Mouse (Mus musculus) limb, embryonic 15.5 days (tissue): ENCODE measurements around the gene Fat3. TPM values are rescaled to one million over a fixed set of nuclear protein-coding genes. Genes with fewer than 3 reads are reported as not detected.

Experiments
- ATAC-seq: fragments of 200-750 bp; cut with Nextera tagmentation; 2 replicates; pipeline ENCODE4 v1.8.0; 2017; ENCODE audit warnings: low read depth, moderate TSS enrichment; ENCODE audit not compliant: insufficient number of reproducible peaks, low FRiP score, low TSS enrichment
- H3K27ac ChIP-seq: fragments of 300-500 bp; sonication (generic); 2 replicates; pipeline ENCODE4 v1.5.1; 2015; ENCODE audit warnings: moderate library complexity, mild to moderate bottlenecking, inconsistent platforms
- H3K27me3 ChIP-seq: fragments of 300-500 bp; sonication (generic); 2 replicates; pipeline ENCODE4 v1.6.1; 2015; ENCODE audit warnings: inconsistent platforms
- H3K36me3 ChIP-seq: fragments of 300-500 bp; sonication (generic); 2 replicates; pipeline ENCODE4 v1.6.1; 2015; ENCODE audit warnings: inconsistent platforms
- H3K4me1 ChIP-seq: fragments of 300-500 bp; sonication (generic); 2 replicates; pipeline ENCODE4 v1.6.1; 2015; ENCODE audit warnings: inconsistent platforms
- H3K4me2 ChIP-seq: fragments of 300-500 bp; sonication (generic); 2 replicates; pipeline ENCODE4 v1.6.1; 2015; ENCODE audit warnings: mild to moderate bottlenecking, inconsistent platforms
- H3K4me3 ChIP-seq: fragments of 300-500 bp; sonication (generic); 2 replicates; pipeline ENCODE4 v1.5.1; 2015; ENCODE audit warnings: mild to moderate bottlenecking, inconsistent platforms
- H3K9ac ChIP-seq: fragments of 300-500 bp; sonication (generic); 2 replicates; pipeline ENCODE4 v1.6.1; 2015; ENCODE audit warnings: inconsistent platforms
- H3K9me3 ChIP-seq: fragments of 300-500 bp; sonication (generic); 2 replicates; pipeline ENCODE4 v1.6.1; 2016; ENCODE audit warnings: inconsistent platforms
- WGBS: fragments of 180-500 bp; shearing (Covaris S2); methylation state at CpG from one replicate; pipeline ENCODE4 v1.1.7; 2015; 5-methylcytosine and 5-hydroxymethylcytosine counted together
- polyA plus RNA-seq: library from polyadenylated mRNA; unstranded; fragments of >200 nt; fragmentation: Nextera tagmentation; extraction: Ambion mirVana; gene quantifications from 2 replicates; pipeline ENCODE4 v1.2.1, GENCODE M21; 2015

Fat3 gene
- polyA plus RNA-seq, 1 experiment from 2014 or later, result 2.6 TPM

GRCm38 (mm10) chr9:16270768-16271114, 230.3 kb downstream of the Fat3 start:
- Histone ChIP-seq H3K4me1 (no peaks in the 10 kb centered on the region), H3K9me3 (no peaks in the 10 kb centered on the region), H3K4me3 (no peak overlapping the region), H3K4me2 (no peak overlapping the region), H3K27ac (peak overlapping the region; percentile 1; the same call in 1 of the 2 replicates), H3K36me3 (no peaks in the 10 kb centered on the region), H3K27me3 (no peaks in the 10 kb centered on the region), H3K9ac (no peak overlapping the region)
- ATAC-seq, result no peak

GRCm38 (mm10) chr9:16270056-16270767, 230.9 kb downstream of the Fat3 start:
- Histone ChIP-seq H3K9ac (no peak overlapping the region), H3K27me3 (no peaks in the 10 kb centered on the region), H3K4me3 (no peak overlapping the region), H3K9me3 (no peaks in the 10 kb centered on the region), H3K36me3 (no peaks in the 10 kb centered on the region), H3K27ac (peak overlapping the region; percentile 1; the same call in 1 of the 2 replicates), H3K4me1 (0 out of 2 replicates have a peak, but pooled peaks cover 4% of the 10 kb centered on the region), H3K4me2 (no peak overlapping the region)
- ATAC-seq, result no peak
- WGBS, result 53% methylated on average over 4 of the region's 4 CpGs

- 57% methylated on average over 4 of the region's 4 CpGs for WGBS
- Histone ChIP-seq H3K9me3 (no peaks in the 10 kb centered on the region), H3K4me3 (no peak overlapping the region), H3K36me3 (no peaks in the 10 kb centered on the region), H3K4me2 (no peak overlapping the region), H3K9ac (no peak overlapping the region), H3K27ac (no peak overlapping the region; the same call in 1 of the 2 replicates), H3K27me3 (no peaks in the 10 kb centered on the region), H3K4me1 (0 out of 2 replicates have a peak, but pooled peaks cover 4% of the 10 kb centered on the region)
- no peak for ATAC-seq
These were observed 235.6 kb downstream of the Fat3 start for GRCm38 (mm10) chr9:16265519-16265918.

GRCm38 (mm10) chr9:16257241-16257840, 243.7 kb downstream of the Fat3 start:
- no peak overlapping the region for H3K9ac ChIP-seq
- WGBS, result 47% methylated on average over 3 of the region's 3 CpGs
- ATAC-seq, result no peak
- H3K36me3 ChIP-seq, result no peaks in the 10 kb centered on the region
- no peaks in the 10 kb centered on the region for H3K9me3 ChIP-seq
- no peak overlapping the region for H3K27ac ChIP-seq
- H3K27me3 ChIP-seq, result no peaks in the 10 kb centered on the region
- H3K4me2 ChIP-seq, result no peak overlapping the region
- H3K4me1 ChIP-seq, result peaks cover 3% of the 10 kb centered on the region; the same call in 1 of the 2 replicates
- no peak overlapping the region for H3K4me3 ChIP-seq

GRCm38 (mm10) chr9:16256577-16257207, 244.4 kb downstream of the Fat3 start:
- Histone ChIP-seq H3K36me3 (no peaks in the 10 kb centered on the region), H3K4me1 (peaks cover 3% of the 10 kb centered on the region; the same call in 1 of the 2 replicates), H3K27me3 (no peaks in the 10 kb centered on the region), H3K4me2 (no peak overlapping the region), H3K9ac (no peak overlapping the region), H3K9me3 (no peaks in the 10 kb centered on the region), H3K4me3 (no peak overlapping the region), H3K27ac (no peak overlapping the region)
- WGBS, result 66% methylated on average over 2 of the region's 2 CpGs
- no peak for ATAC-seq

GRCm38 (mm10) chr9:16246741-16247140, 254.3 kb downstream of the Fat3 start:
- Histone ChIP-seq H3K4me2 (no peak overlapping the region), H3K9me3 (no peaks in the 10 kb centered on the region), H3K4me1 (no peaks in the 10 kb centered on the region), H3K27me3 (no peaks in the 10 kb centered on the region), H3K36me3 (no peaks in the 10 kb centered on the region), H3K9ac (no peak overlapping the region), H3K27ac (no peak overlapping the region), H3K4me3 (no peak overlapping the region)
- ATAC-seq, result no peak
- WGBS, result 84% methylated on average over 4 of the region's 4 CpGs

- H3K4me2 ChIP-seq, result no peak overlapping the region
- H3K9ac ChIP-seq, result no peak overlapping the region
- no peak overlapping the region for H3K4me3 ChIP-seq
- no peaks in the 10 kb centered on the region for H3K9me3 ChIP-seq
- no peak for ATAC-seq
- 68% methylated on average over 4 of the region's 4 CpGs for WGBS
- no peak overlapping the region for H3K27ac ChIP-seq
- no peaks in the 10 kb centered on the region for H3K4me1 ChIP-seq
- no peaks in the 10 kb centered on the region for H3K36me3 ChIP-seq
- no peaks in the 10 kb centered on the region for H3K27me3 ChIP-seq
These were observed 269.5 kb downstream of the Fat3 start for GRCm38 (mm10) chr9:16231575-16231974.

- Histone ChIP-seq H3K4me1 (no peaks in the 10 kb centered on the region), H3K9me3 (no peaks in the 10 kb centered on the region), H3K4me2 (no peak overlapping the region), H3K27me3 (no peaks in the 10 kb centered on the region), H3K4me3 (no peak overlapping the region), H3K27ac (no peak overlapping the region), H3K36me3 (no peaks in the 10 kb centered on the region), H3K9ac (no peak overlapping the region)
- ATAC-seq, result no peak
- 84% methylated on average over 5 of the region's 5 CpGs for WGBS
These were observed 272.2 kb downstream of the Fat3 start for GRCm38 (mm10) chr9:16228919-16229318.

- WGBS, result 73% methylated on average over 2 of the region's 2 CpGs
- no peak for ATAC-seq
- no peaks in the 10 kb centered on the region for H3K4me1 ChIP-seq
- H3K36me3 ChIP-seq, result no peaks in the 10 kb centered on the region
- H3K4me3 ChIP-seq, result no peak overlapping the region
- no peaks in the 10 kb centered on the region for H3K9me3 ChIP-seq
- no peak overlapping the region for H3K9ac ChIP-seq
- no peak overlapping the region for H3K27ac ChIP-seq
- no peak overlapping the region for H3K4me2 ChIP-seq
- H3K27me3 ChIP-seq, result no peaks in the 10 kb centered on the region
These were observed 273.7 kb downstream of the Fat3 start for GRCm38 (mm10) chr9:16227398-16227797.

- Histone ChIP-seq H3K36me3 (no peaks in the 10 kb centered on the region), H3K9me3 (no peaks in the 10 kb centered on the region), H3K27me3 (no peaks in the 10 kb centered on the region), H3K9ac (no peak overlapping the region), H3K27ac (no peak overlapping the region), H3K4me1 (0 out of 2 replicates have a peak, but pooled peaks cover 4% of the 10 kb centered on the region), H3K4me3 (no peak overlapping the region), H3K4me2 (no peak overlapping the region)
- ATAC-seq, result no peak
These were observed 274.5 kb downstream of the Fat3 start for GRCm38 (mm10) chr9:16226545-16226944.

GRCm38 (mm10) chr9:16221885-16222284, 279.2 kb downstream of the Fat3 start:
- Histone ChIP-seq H3K27me3 (no peaks in the 10 kb centered on the region), H3K4me2 (no peak overlapping the region), H3K4me1 (0 out of 2 replicates have a peak, but pooled peaks cover 4% of the 10 kb centered on the region), H3K36me3 (no peaks in the 10 kb centered on the region), H3K27ac (no peak overlapping the region), H3K4me3 (no peak overlapping the region), H3K9me3 (no peaks in the 10 kb centered on the region), H3K9ac (no peak overlapping the region)
- WGBS, result 75% methylated on average over 5 of the region's 5 CpGs
- ATAC-seq, result no peak

GRCm38 (mm10) chr9:16216235-16216634, 284.9 kb downstream of the Fat3 start:
- 51% methylated on average over 6 of the region's 6 CpGs for WGBS
- H3K27me3 ChIP-seq, result no peaks in the 10 kb centered on the region
- no peak overlapping the region for H3K27ac ChIP-seq
- H3K4me3 ChIP-seq, result no peak overlapping the region
- peaks cover 3% of the 10 kb centered on the region; the same call in 1 of the 2 replicates for H3K4me1 ChIP-seq
- no peak overlapping the region for H3K9ac ChIP-seq
- no peaks in the 10 kb centered on the region for H3K36me3 ChIP-seq
- no peak for ATAC-seq
- H3K4me2 ChIP-seq, result no peak overlapping the region
- H3K9me3 ChIP-seq, result no peaks in the 10 kb centered on the region
